Mouse (Mus musculus): ENCODE measurements at regions not wholly inside any gene's neighbourhood (a gene's known extent, or its start where the extent isn't known, plus 50 kb on each side); places are given as distances from the start of the nearest gene placed in this dataset.

DNA sequence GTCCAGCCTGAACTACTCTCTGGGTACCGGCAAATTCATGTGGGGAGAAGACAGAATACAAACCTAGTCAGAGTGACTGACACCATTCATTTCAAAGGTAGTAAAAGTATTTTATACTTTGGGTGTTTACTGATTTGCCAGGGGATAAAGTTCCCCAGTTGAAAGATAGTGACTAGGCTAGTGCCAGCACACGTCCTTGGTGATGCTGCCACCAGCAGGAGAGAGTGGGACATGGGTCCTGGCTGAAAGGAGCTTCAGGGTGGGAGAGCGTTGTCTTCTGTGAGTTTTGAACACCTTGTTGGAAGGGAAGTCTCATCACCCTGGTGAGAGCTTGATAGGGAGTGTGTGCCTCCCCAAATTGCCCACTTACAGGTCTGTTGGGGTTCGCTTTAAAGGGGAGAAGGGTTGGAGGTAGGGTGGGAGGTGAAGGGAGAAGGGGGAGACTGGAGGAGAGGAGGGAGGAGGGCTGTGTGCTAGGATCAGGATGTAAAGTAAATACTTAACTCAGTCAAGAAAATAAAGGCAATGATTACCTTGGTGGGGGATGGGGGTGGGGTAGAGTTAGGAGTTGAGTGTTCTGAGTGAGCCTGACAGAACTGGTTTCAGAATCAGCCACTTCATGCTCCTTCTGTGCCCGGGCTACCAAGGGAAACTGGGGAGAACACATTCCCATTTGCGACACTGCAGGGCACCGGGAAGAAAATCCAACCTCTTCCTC is 273.9 kb downstream of the Dhx35 start:
- Histone ChIP-seq H3K9ac (replicated peaks) (no peak overlapping the region), H3K27ac (no peak overlapping the region), H3K27me3 (peaks cover 72% of the 10 kb centered on the region), H3K4me2 (no peak overlapping the region), H3K36me3 (no peaks in the 10 kb centered on the region), H3K4me3 (replicated peaks) (no peak overlapping the region), H3K4me1 (replicated peaks) (peaks cover 10% of the 10 kb centered on the region), H3K9me3 (no peaks in the 10 kb centered on the region)
- ATAC-seq (ENCODE audit: insufficient number of reproducible peaks, insufficient read depth, low FRiP score, low TSS enrichment, low read depth) = no peak
- 58% methylated on average over 7 of the region's 7 CpGs for WGBS

DNA sequence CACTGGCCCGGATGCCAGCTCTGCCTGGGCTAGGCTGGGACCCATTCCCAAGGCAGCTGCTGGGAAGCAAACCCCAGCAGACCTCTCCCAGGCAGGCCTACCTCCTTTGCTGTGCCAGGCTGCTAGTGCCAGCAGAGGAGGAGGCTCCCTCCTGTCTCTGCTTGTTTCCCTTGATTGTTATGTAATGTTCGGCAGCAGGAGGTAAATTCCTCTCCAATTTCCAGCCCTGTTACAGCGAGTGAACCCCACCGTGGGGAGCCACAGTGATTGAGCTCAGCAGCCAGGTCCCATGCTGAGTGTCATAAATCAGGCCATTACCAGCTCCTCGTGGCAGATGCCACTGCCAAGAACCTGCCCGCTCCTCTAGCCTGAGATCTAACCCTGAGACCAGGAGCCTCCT is 274.6 kb downstream of the Dhx35 start:
- no peaks in the 10 kb centered on the region for H3K9me3 ChIP-seq
- no peak overlapping the region for H3K4me2 ChIP-seq
- H3K9ac ChIP-seq (replicated peaks) = no peak overlapping the region; the same call in 1 of the 2 replicates
- WGBS = 6% methylated on average over 6 of the region's 6 CpGs
- peaks cover 78% of the 10 kb centered on the region for H3K27me3 ChIP-seq
- ATAC-seq (ENCODE audit: insufficient number of reproducible peaks, insufficient read depth, low FRiP score, low TSS enrichment, low read depth) = no peak
- no peaks in the 10 kb centered on the region for H3K36me3 ChIP-seq
- H3K4me1 ChIP-seq (replicated peaks) = peaks cover 10% of the 10 kb centered on the region
- H3K27ac ChIP-seq = no peak overlapping the region
- H3K4me3 ChIP-seq (replicated peaks) = no peak overlapping the region

DNA sequence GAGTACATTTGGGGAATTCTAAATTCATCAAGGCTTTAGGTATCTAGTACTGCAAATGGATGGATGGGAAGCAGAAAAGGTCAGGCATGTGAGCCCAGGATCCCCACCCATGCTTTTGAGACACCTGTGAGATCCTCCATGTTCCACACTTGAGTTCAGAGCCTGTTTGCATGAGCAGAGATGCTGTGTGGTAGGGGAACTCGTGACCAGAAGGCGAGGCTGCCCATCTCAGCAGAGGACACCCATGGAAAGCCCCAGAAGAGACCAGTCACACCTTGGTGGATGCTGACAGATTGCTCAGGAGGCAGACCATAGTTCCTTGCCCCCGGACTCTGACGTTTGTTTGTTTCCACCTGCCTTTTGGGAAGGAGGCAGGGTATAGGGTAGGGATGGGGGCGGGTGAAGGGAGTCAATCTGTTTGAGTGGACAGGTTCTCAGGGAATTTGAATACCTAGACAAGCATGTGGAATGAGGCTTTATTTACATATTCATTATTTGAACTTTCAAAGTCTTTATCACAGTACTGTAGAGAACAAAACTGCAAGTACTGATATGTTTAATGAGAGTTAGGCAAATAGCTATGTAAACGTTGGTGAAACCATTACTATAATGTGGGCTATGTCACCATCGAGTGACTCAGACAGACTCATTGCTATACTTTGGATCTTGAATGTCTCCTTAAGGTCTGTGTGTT is 278.5 kb downstream of the Dhx35 start:
- Histone ChIP-seq H3K27ac (no peak overlapping the region), H3K27me3 (peaks cover 82% of the 10 kb centered on the region), H3K4me3 (replicated peaks) (no peak overlapping the region), H3K4me2 (no peak overlapping the region), H3K9me3 (no peaks in the 10 kb centered on the region), H3K4me1 (replicated peaks) (peaks cover 10% of the 10 kb centered on the region), H3K9ac (replicated peaks) (no peak overlapping the region), H3K36me3 (no peaks in the 10 kb centered on the region)
- ATAC-seq (ENCODE audit: insufficient number of reproducible peaks, insufficient read depth, low FRiP score, low TSS enrichment, low read depth) = no peak
- WGBS = 88% methylated on average over 7 of the region's 7 CpGs

DNA sequence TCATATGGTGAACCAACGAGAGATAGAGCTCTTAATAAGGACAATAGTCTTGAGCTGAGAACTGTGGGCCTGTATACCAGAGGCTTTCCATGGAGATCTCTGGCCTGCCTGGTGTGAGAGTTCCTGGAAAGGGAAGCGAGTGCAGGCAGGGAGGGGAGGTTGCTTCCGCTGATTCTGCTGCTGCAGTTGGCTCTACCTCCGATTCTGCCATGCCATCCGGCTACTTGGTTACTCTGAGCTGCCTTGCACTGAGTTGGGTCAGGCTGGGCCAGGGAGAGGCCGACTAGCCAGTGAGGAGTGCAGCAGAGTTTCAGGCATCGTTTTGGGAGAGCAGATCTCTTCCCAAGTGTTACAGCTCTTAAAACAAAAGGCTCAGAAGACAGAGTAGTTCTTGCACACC is 285.2 kb downstream of the Dhx35 start:
- Histone ChIP-seq H3K9ac (replicated peaks) (no peak overlapping the region), H3K4me2 (no peak overlapping the region), H3K27me3 (peaks cover 29% of the 10 kb centered on the region), H3K27ac (no peak overlapping the region), H3K36me3 (no peaks in the 10 kb centered on the region), H3K4me1 (replicated peaks) (no peaks in the 10 kb centered on the region), H3K4me3 (replicated peaks) (no peak overlapping the region), H3K9me3 (no peaks in the 10 kb centered on the region)
- ATAC-seq (ENCODE audit: insufficient number of reproducible peaks, insufficient read depth, low FRiP score, low TSS enrichment, low read depth) = no peak
- 66% methylated on average over 7 of the region's 7 CpGs for WGBS

DNA sequence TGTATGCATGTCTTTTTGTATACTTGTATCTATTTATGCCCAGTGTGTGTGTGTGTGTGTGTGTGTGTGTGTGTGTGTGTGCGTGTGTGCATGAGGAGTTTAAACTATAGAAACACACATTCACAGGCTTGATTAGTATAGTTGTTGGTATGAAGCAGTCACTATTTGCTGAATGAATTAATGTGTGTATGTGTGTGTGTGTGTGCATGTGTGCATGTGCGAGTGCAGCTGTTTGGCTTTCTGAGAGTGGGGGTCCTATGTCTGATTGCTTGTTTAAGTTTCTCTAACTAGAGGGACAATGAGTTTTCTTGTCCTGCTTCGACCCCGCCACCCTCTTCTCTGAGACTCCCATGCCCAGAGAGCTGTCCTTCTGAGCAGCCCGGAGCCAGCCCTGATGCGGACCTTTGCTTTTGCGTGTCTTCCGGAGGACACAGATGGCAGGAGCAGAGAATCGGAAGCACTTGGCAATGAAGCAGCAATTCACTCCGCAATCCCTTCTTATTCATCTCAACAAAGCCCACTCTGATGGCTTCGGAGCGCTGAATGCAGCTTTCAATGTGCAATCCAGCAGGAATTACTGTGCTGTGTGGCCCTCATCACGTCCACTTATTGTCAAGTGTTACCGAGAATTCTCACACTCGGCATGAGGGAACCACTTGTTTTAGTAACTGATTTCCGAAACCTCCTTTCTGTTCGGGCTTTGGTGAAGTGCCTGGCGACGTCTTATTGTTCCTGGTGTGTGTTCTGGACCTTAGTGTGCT is 286.4 kb downstream of the Dhx35 start:
- no peaks in the 10 kb centered on the region for H3K9me3 ChIP-seq
- WGBS = 89% methylated on average over 19 of the region's 19 CpGs

DNA sequence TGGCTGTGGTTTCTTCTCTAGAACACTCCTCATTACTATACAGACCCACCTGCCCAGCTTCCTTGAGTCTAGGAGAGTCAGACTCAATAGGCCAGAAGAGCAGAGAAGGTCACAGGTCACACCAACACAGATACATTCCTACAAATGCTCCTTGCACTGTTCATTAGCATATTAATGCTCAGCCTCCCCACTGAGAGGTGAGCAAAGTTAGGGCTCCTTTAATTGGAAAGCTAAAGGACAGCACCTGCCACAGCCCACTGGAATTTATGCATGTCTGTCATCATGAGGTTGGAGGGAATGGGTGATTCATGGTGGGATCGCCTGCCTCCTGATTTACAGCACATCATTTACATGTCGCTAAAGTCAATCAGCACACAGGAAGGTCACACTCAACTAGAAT is 292.2 kb downstream of the Dhx35 start:
- H3K27me3 ChIP-seq = no peaks in the 10 kb centered on the region
- no peak overlapping the region for H3K4me3 ChIP-seq (replicated peaks)
- H3K36me3 ChIP-seq = no peaks in the 10 kb centered on the region
- H3K4me1 ChIP-seq (replicated peaks) = no peaks in the 10 kb centered on the region
- no peak overlapping the region for H3K9ac ChIP-seq (replicated peaks)
- no peak overlapping the region for H3K4me2 ChIP-seq
- 63% methylated on average over 2 of the region's 2 CpGs for WGBS
- ATAC-seq (ENCODE audit: insufficient number of reproducible peaks, insufficient read depth, low FRiP score, low TSS enrichment, low read depth) = no peak
- no peak overlapping the region for H3K27ac ChIP-seq
- no peaks in the 10 kb centered on the region for H3K9me3 ChIP-seq

More for the DNA sequence above, 286.4 kb downstream of the Dhx35 start:
- Histone ChIP-seq H3K36me3 (no peaks in the 10 kb centered on the region), H3K4me1 (replicated peaks) (no peaks in the 10 kb centered on the region), H3K27ac (no peak overlapping the region), H3K27me3 (peaks cover 22% of the 10 kb centered on the region), H3K4me3 (replicated peaks) (no peak overlapping the region), H3K9ac (replicated peaks) (no peak overlapping the region), H3K4me2 (no peak overlapping the region)
- no peak for ATAC-seq (ENCODE audit: insufficient number of reproducible peaks, insufficient read depth, low FRiP score, low TSS enrichment, low read depth)

DNA sequence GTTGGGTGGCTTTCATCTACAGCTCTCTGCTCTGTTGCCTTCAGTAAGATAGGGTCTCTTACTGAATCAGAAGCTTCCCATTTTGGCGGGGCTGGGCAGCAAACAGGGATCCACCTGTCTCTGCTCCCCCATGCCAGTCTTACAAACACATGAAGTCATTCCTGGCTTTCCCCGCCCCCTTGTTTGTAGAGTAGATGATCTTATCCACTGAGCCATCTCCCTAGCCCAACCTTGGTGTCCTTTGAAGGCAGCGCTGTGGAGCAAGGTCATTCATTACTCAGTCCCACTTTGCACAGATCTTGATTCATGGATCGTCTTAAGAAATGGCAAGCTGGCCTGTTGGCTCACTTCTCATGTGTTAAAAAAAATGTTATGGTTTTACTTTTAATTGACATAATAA is 293.6 kb downstream of the Dhx35 start:
- no peaks in the 10 kb centered on the region for H3K36me3 ChIP-seq
- WGBS = 87% methylated on average over 4 of the region's 4 CpGs

DNA sequence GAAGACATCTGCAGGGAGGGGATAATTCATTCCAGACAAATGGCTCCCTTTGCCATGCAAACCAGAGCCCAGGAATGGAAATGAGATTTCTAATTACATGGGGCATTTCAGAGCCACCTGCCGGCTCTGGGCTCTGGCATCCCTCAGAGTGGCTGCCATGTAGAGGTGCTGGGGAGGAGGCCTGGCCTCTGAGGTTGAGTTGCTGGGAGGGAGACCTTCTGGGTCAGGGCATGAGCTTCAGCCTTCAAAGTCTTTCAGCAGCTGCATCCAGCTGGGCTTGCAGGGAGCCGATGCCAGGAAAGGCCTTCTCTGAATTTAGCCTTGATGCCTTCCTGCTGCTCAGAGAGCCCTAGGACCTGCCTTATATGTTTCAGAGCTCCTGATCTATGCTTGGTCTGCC is 302.1 kb downstream of the Dhx35 start:
- Histone ChIP-seq H3K4me1 (replicated peaks) (peaks cover 15% of the 10 kb centered on the region), H3K4me2 (no peak overlapping the region), H3K9me3 (no peaks in the 10 kb centered on the region), H3K4me3 (replicated peaks) (no peak overlapping the region), H3K27ac (no peak overlapping the region), H3K27me3 (no peaks in the 10 kb centered on the region), H3K36me3 (no peaks in the 10 kb centered on the region), H3K9ac (replicated peaks) (no peak overlapping the region)
- ATAC-seq (ENCODE audit: insufficient number of reproducible peaks, insufficient read depth, low FRiP score, low TSS enrichment, low read depth) = no peak
- 6% methylated on average over 2 of the region's 2 CpGs for WGBS

More for the DNA sequence above, 293.6 kb downstream of the Dhx35 start:
- no peak overlapping the region for H3K27ac ChIP-seq
- H3K9me3 ChIP-seq = no peaks in the 10 kb centered on the region
- no peak overlapping the region for H3K4me2 ChIP-seq
- no peaks in the 10 kb centered on the region for H3K27me3 ChIP-seq
- ATAC-seq (ENCODE audit: insufficient number of reproducible peaks, insufficient read depth, low FRiP score, low TSS enrichment, low read depth) = no peak
- no peak overlapping the region for H3K4me3 ChIP-seq (replicated peaks)
- H3K9ac ChIP-seq (replicated peaks) = no peak overlapping the region
- H3K4me1 ChIP-seq (replicated peaks) = no peaks in the 10 kb centered on the region

DNA sequence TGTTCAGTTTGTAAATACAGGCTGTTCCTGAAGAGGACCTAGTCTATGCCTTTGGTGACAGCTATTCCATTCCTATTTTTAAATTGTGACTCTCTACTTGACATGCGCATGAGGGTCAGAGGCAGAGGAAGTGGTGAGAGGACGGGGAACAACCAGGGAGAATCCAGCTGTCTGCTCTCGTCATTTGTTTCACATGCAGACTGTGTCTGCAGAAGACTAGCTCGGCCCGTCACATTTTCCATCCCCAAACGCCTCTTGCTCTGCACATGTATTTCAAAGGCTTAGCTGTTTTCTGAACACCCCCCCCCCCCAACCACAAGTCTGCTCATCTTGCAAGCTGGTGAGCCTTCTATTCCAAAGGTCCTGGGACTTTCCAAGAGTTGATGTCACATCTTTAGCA is 339.4 kb downstream of the Dhx35 start:
- H3K9me3 ChIP-seq = 0 out of 2 replicates have a peak, but pooled peaks cover 4% of the 10 kb centered on the region
- H3K4me1 ChIP-seq (replicated peaks) = no peaks in the 10 kb centered on the region
- no peak overlapping the region for H3K4me3 ChIP-seq (replicated peaks)
- H3K36me3 ChIP-seq = no peaks in the 10 kb centered on the region
- H3K27ac ChIP-seq = no peak overlapping the region
- no peaks in the 10 kb centered on the region for H3K27me3 ChIP-seq
- H3K9ac ChIP-seq (replicated peaks) = no peak overlapping the region
- H3K4me2 ChIP-seq = no peak overlapping the region
- WGBS = 89% methylated on average over 6 of the region's 6 CpGs
- ATAC-seq (ENCODE audit: insufficient number of reproducible peaks, insufficient read depth, low FRiP score, low TSS enrichment, low read depth) = no peak

DNA sequence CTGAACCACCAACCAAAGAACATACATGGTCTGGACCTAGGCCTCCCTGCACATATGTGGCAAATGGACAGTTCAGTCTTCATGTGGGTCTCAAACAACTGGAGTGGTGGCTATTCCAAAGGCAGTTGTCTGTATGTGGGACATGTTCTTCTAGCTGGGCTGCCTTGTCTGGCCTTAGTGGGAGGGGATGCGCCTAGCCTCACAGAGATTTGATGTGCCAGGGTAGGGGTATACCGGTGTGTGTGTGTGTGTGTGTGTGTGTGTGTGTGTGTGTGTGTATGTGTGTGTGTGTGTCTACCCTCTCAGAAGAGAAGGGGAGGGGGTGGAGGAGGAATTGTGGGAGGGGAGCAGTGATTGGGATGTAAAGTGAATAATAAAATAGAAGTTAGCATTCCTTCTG is 344.0 kb downstream of the Dhx35 start:
- Histone ChIP-seq H3K4me1 (replicated peaks) (no peaks in the 10 kb centered on the region), H3K36me3 (no peaks in the 10 kb centered on the region), H3K4me3 (replicated peaks) (no peak overlapping the region), H3K9me3 (no peaks in the 10 kb centered on the region), H3K4me2 (no peak overlapping the region), H3K27ac (no peak overlapping the region), H3K27me3 (no peaks in the 10 kb centered on the region), H3K9ac (replicated peaks) (no peak overlapping the region)
- ATAC-seq (ENCODE audit: insufficient number of reproducible peaks, insufficient read depth, low FRiP score, low TSS enrichment, low read depth) = no peak
- WGBS = 100% methylated on average over 2 of the region's 2 CpGs

DNA sequence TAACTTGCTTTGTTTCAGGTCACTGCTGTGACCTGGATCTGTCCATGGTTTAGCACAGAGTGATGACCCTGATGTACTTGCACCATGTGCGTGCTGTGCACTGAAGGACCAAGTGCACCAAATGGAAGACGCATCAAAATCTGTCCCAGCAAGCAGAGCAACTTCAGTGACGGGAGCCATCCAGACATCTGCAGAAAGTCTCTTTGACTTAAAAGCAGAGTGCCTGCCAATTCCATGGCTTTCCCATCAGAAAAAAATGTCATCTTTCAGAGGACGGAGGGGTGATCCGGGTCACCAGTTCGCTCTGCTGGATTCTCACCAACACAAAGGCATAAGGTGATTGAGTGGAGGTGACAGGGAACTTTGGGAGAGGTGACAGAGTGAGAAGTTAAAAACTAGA is 351.4 kb downstream of the Dhx35 start:
- Histone ChIP-seq H3K4me1 (replicated peaks) (no peaks in the 10 kb centered on the region), H3K4me3 (replicated peaks) (no peak overlapping the region), H3K4me2 (no peak overlapping the region), H3K27me3 (no peaks in the 10 kb centered on the region), H3K9ac (replicated peaks) (no peak overlapping the region), H3K36me3 (no peaks in the 10 kb centered on the region), H3K27ac (no peak overlapping the region), H3K9me3 (no peaks in the 10 kb centered on the region)
- WGBS = 86% methylated on average over 6 of the region's 6 CpGs
- no peak for ATAC-seq (ENCODE audit: insufficient number of reproducible peaks, insufficient read depth, low FRiP score, low TSS enrichment, low read depth)

Data from limb, embryonic 12.5 days (tissue).